Mouse (Mus musculus): ENCODE results near the gene Gm17727.

- TF ChIP-seq ZC3H11A (IDR thresholded peaks at IDR 0.05; ENCODE audit: borderline replicate concordance, low read depth, low read length) (no peak), HCFC1 (IDR thresholded peaks at IDR 0.05; ENCODE audit: borderline replicate concordance, insufficient read depth, low read length) (no peak), ZNF384 (IDR thresholded peaks at IDR 0.05; ENCODE audit: low read depth, low read length) (no peak)
These were observed 20.2 kb upstream of the Gm17727 start for GRCm38 (mm10) chr9:35798146-35798545.

Data from ES-E14 (cell line).